Comparison of ENCODE assay signal across 9 mouse cellular contexts in the genomic region with DNA sequence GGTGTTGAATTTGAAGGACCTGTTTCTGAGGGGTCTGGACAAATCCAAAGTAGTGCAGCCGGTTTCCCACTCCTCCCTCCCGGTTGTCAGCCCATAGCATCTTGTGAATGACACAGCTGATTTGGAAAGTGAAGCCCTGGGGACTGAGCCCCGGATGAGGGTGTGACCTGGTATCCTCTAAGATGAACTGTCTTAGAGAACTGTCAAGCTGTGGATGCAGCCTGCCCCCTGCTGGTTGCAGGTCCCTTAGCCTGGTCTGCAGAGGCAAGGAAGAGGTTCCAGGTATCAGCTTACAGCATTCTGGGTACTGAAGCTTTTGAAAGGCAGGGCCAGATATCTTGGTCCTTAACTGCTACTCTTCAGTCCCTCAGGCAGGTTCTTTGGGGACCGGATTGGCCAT. TPM values are rescaled to one million over a fixed set of nuclear protein-coding genes. Genes with fewer than 3 reads are reported as not detected.
DNase-seq lines count a peak whose midpoint lies in the region; ATAC-seq and TF ChIP-seq lines count a peak whose summit lies in the region.
"Had no signal": no experiment of that assay in that cellular context is flagged by ENCODE, and none has a peak within 500 bp of the region (broad histone marks: within the 10 kb centered on the region; RNA-seq: fewer than 3 reads in every experiment).

No protein-coding gene starts in this region.

- in situ Hi-C loops in ES-E14 (cut with MboI; ENCODE audit: low sequenced_read_pairs in 2 of 2, unreplicated experiment in 2 of 2) = no loop called here

- no peak overlapping the region for H3K4me2 ChIP-seq in kidney, postnatal 0 days (ENCODE audit: low read length)
- H3K4me2 ChIP-seq: hindbrain, embryonic 15.5 days had no signal

- DNase-seq in 3T3-L1 (ENCODE audit: low read depth, low spot score) (peak; percentile 90), ES-E14 (ENCODE audit: low read depth, low spot score) (peak; percentile 88)
- DNase-seq in cerebellum, adult 18-20 months = peak; percentile 72
- peak; percentile 82 for DNase-seq in gastrocnemius, postnatal 10 days
- peak; percentile 78 for DNase-seq in kidney, postnatal 0 days (ENCODE audit: low spot score)
- DNase-seq in lung, adult 2 months = peak; percentile 77
- DNase-seq in right cerebral cortex, adult 18-20 months = peak; percentile 70
- peak; percentile 81 for DNase-seq in urinary bladder, postnatal 14 days (ENCODE audit: low spot score)

- 22% methylated on average over 4 of the region's 4 CpGs for WGBS in kidney, postnatal 0 days
- 18% methylated on average over 4 of the region's 4 CpGs for WGBS in lung, adult 2 months

- peak; percentile 70 for ATAC-seq in kidney, postnatal 0 days (replicated peaks; ENCODE audit: low FRiP score, low read depth)

- peaks cover 19% of the 10 kb centered on the region; the same call in 1 of the 2 replicates for H3K36me3 ChIP-seq in ES-E14 (ENCODE audit: control insufficient read depth, insufficient read depth, low read length, poor library complexity, severe bottlenecking)
- H3K36me3 ChIP-seq in kidney, postnatal 0 days (ENCODE audit: insufficient read depth, low read length) = peaks cover 13% of the 10 kb centered on the region; the same call in 1 of the 2 replicates

- TF ChIP-seq CTCF in kidney, postnatal 0 days (IDR thresholded peaks at IDR 0.05; ENCODE audit: low read depth) = peak; percentile 89
- TF ChIP-seq CTCF in lung, adult 2 months (IDR thresholded peaks at IDR 0.05; ENCODE audit: insufficient read depth, low read length) = peak; percentile 95

- H3K4me3 ChIP-seq in ES-E14 (ENCODE audit: insufficient read depth in 1 of 2, low read depth in 1 of 2, low read length in 2 of 2, poor library complexity in 1 of 2, severe bottlenecking in 1 of 2) = no peak overlapping the region
- H3K4me3 ChIP-seq in kidney, postnatal 0 days (replicated peaks; ENCODE audit: low read depth, low read length) = no peak overlapping the region
- no peak overlapping the region for H3K4me3 ChIP-seq in lung, adult 2 months (replicated peaks; ENCODE audit: extremely low read depth, low read depth, low read length)
- H3K4me3 ChIP-seq: hindbrain, embryonic 15.5 days had no signal

- no peak overlapping the region for H3K9ac ChIP-seq in ES-E14 (ENCODE audit: insufficient read depth, low read depth, low read length, poor library complexity, severe bottlenecking)
- H3K9ac ChIP-seq in kidney, postnatal 0 days (ENCODE audit: low read depth, low read length) = no peak overlapping the region
- H3K9ac ChIP-seq: hindbrain, embryonic 15.5 days had no signal

- no peaks in the 10 kb centered on the region for H3K9me3 ChIP-seq in ES-E14 (ENCODE audit: control insufficient read depth, insufficient read depth, low read depth, low read length)
- H3K9me3 ChIP-seq in kidney, postnatal 0 days (replicated peaks; ENCODE audit: low read length) = no peaks in the 10 kb centered on the region
- H3K9me3 ChIP-seq: hindbrain, embryonic 15.5 days had no signal

- no peak overlapping the region for H3K27ac ChIP-seq in ES-E14 (ENCODE audit: insufficient read depth, low read depth, low read length, poor library complexity, severe bottlenecking)
- H3K27ac ChIP-seq in kidney, postnatal 0 days = no peak overlapping the region
- H3K27ac ChIP-seq: hindbrain, embryonic 15.5 days had no signal

- no peaks in the 10 kb centered on the region for H3K27me3 ChIP-seq in kidney, postnatal 0 days (ENCODE audit: insufficient read depth, low read length)
- H3K27me3 ChIP-seq: hindbrain, embryonic 15.5 days had no signal

- no peak for TF ChIP-seq POLR2A in lung, adult 2 months (IDR thresholded peaks at IDR 0.05; ENCODE audit: borderline replicate concordance, extremely low read depth, low read depth, low read length)

- H3K4me1 ChIP-seq in ES-E14 (ENCODE audit: control insufficient read depth in 2 of 2, insufficient read depth in 2 of 2, low read length in 2 of 2, poor library complexity in 1 of 2) = no peaks in the 10 kb centered on the region
- no peaks in the 10 kb centered on the region for H3K4me1 ChIP-seq in kidney, postnatal 0 days (replicated peaks; ENCODE audit: insufficient read depth, low read length)
- H3K4me1 ChIP-seq in lung, adult 2 months (ENCODE audit: control insufficient read depth, insufficient read depth, low read length) = no peaks in the 10 kb centered on the region
- H3K4me1 ChIP-seq: hindbrain, embryonic 15.5 days had no signal

TF ChIP-seq in ES-E14, 5 proteins besides CTCF, POLR2A, EP300 and RAD21:
- peak; percentile 59; the same call in 1 of the 2 replicates for TF ChIP-seq ZC3H11A (IDR thresholded peaks at IDR 0.05; ENCODE audit: borderline replicate concordance, low read depth, low read length)
- no peak for TF ChIP-seq CHD2 (IDR thresholded peaks at IDR 0.05; ENCODE audit: low read depth, low read length)
- no peak for TF ChIP-seq ZNF384 (IDR thresholded peaks at IDR 0.05; ENCODE audit: low read depth, low read length)
- no peak for TF ChIP-seq HCFC1 (IDR thresholded peaks at IDR 0.05; ENCODE audit: borderline replicate concordance, insufficient read depth, low read length)
- TF ChIP-seq MAFK (IDR thresholded peaks at IDR 0.05; ENCODE audit: insufficient read depth, low read depth, low read length) = peak; percentile 45; the same call in 1 of the 2 replicates

RNA-seq across cellular contexts. Expression of a gene that starts 12.1 kb away (rescaled TPM):
- 0.13 and 0.32 TPM in 2 replicates for total RNA-seq in ES-E14 (2012; rRNA removed)
- total RNA-seq in gastrocnemius, postnatal 10 days (2021) = not detected
- 0.05 and 0.14 TPM in 2 replicates for polyA plus RNA-seq in kidney, postnatal 0 days (2015; fragmentation: Nextera tagmentation; extraction: Ambion mirVana)
- polyA plus RNA-seq in lung, adult 2 months (2012; rRNA removed) = 0.07 and 0.15 TPM in 2 replicates

RNA-seq across cellular contexts. Expression of a gene that starts 26.0 kb away (rescaled TPM):
- total RNA-seq in ES-E14 (2012; rRNA removed) = 0.74 TPM in 1 of 2 replicates, not detected in the other
- total RNA-seq in gastrocnemius, postnatal 10 days (2021) = under 1 TPM; 0.56 to 0.63 TPM
- polyA plus RNA-seq in kidney, postnatal 0 days (2015; fragmentation: Nextera tagmentation; extraction: Ambion mirVana) = 0.11 TPM in 1 of 2 replicates, not detected in the other
- 0.36 and 0.64 TPM in 2 replicates for polyA plus RNA-seq in lung, adult 2 months (2012; rRNA removed)

RNA-seq across cellular contexts. Expression of a gene that starts 26.3 kb away (rescaled TPM):
- 45.0 and 63.6 TPM in 2 replicates for total RNA-seq in ES-E14 (2012; rRNA removed)
- 10 to 100 TPM; 25.7 to 37.4 TPM for total RNA-seq in gastrocnemius, postnatal 10 days (2021)
- polyA plus RNA-seq in kidney, postnatal 0 days (2015; fragmentation: Nextera tagmentation; extraction: Ambion mirVana) = 57.0 and 62.7 TPM in 2 replicates
- 90.7 and 106 TPM in 2 replicates for polyA plus RNA-seq in lung, adult 2 months (2012; rRNA removed)

RNA-seq across cellular contexts. Expression of a gene that starts 51.5 kb away (rescaled TPM):
- total RNA-seq in ES-E14 (2012; rRNA removed) = 7.9 and 9.4 TPM in 2 replicates
- total RNA-seq in gastrocnemius, postnatal 10 days (2021) = 10 to 100 TPM; 11.9 to 19.0 TPM
- polyA plus RNA-seq in kidney, postnatal 0 days (2015; fragmentation: Nextera tagmentation; extraction: Ambion mirVana) = 15.7 and 16.1 TPM in 2 replicates
- polyA plus RNA-seq in lung, adult 2 months (2012; rRNA removed) = 23.5 and 43.6 TPM in 2 replicates
